Mouse (Mus musculus): ENCODE data around the gene Eif2ak3. TPM values are rescaled to one million over a fixed set of nuclear protein-coding genes. Genes with fewer than 3 reads are reported as not detected.
A peak's percentile ranks its signal among the peaks of the same experiment; 100 is the strongest.

Gene Eif2ak3
- polyA plus RNA-seq, 1 experiment: 25.9 TPM

DNA sequence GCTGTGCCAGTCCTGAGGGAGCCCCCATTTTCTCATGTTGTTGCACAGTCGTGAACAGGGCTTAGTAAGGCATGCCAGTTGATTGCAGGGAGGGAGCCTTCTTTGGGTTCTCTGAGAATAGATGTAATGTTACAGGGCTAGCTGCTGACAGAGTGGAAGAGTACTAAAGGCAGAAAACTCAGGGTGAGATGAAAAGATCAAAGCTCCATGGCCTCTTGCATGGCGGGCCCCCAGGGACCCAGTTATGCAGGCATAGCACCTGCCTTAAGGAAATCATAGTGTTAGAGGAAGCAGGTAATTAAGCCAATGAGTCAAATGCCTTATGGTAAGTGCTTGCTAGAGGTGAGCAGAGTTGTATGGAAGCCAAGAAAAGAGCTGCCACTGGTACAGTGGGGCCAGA is 14.9 kb upstream of the Eif2ak3 start:
- H3K36me3 ChIP-seq (ENCODE audit: control insufficient read depth, insufficient read depth, low read length): no peaks in the 10 kb centered on the region
- H3K27me3 ChIP-seq (ENCODE audit: control insufficient read depth, insufficient read depth, low read length): no peaks in the 10 kb centered on the region
- WGBS: 45% methylated on average over 2 of the region's 2 CpGs
- H3K4me1 ChIP-seq (replicated peaks; ENCODE audit: control insufficient read depth, insufficient read depth, low read length): peaks cover 29% of the 10 kb centered on the region
- no peak overlapping the region for H3K4me3 ChIP-seq (ENCODE audit: control insufficient read depth, insufficient read depth, low read length)
- no peak for DNase-seq
- peak overlapping the region; percentile 11; the same call in 1 of the 2 replicates for H3K27ac ChIP-seq (ENCODE audit: control insufficient read depth, insufficient read depth, low read length)
- TF ChIP-seq POLR2A (IDR thresholded peaks at IDR 0.05; ENCODE audit: control insufficient read depth, extremely low read depth, insufficient read depth, low read length, poor library complexity) (no peak), CTCF (IDR thresholded peaks at IDR 0.05; ENCODE audit: borderline replicate concordance, control insufficient read depth, extremely low read depth, insufficient read depth, low read length, poor library complexity) (no peak)

GRCm38 (mm10) chr6:70830552-70830951 is 13.8 kb upstream of the Eif2ak3 start:
- 47% methylated on average over 3 of the region's 3 CpGs for WGBS
- H3K27ac ChIP-seq (ENCODE audit: control insufficient read depth, insufficient read depth, low read length): peak overlapping the region; percentile 19; the same call in 1 of the 2 replicates
- H3K4me1 ChIP-seq (replicated peaks; ENCODE audit: control insufficient read depth, insufficient read depth, low read length): peaks cover 27% of the 10 kb centered on the region
- no peaks in the 10 kb centered on the region for H3K36me3 ChIP-seq (ENCODE audit: control insufficient read depth, insufficient read depth, low read length)
- H3K27me3 ChIP-seq (ENCODE audit: control insufficient read depth, insufficient read depth, low read length): no peaks in the 10 kb centered on the region
- no peak overlapping the region for H3K4me3 ChIP-seq (ENCODE audit: control insufficient read depth, insufficient read depth, low read length)
- TF ChIP-seq CTCF (IDR thresholded peaks at IDR 0.05; ENCODE audit: borderline replicate concordance, control insufficient read depth, extremely low read depth, insufficient read depth, low read length, poor library complexity): no peak
- no peak for TF ChIP-seq POLR2A (IDR thresholded peaks at IDR 0.05; ENCODE audit: control insufficient read depth, extremely low read depth, insufficient read depth, low read length, poor library complexity)
- no peak for DNase-seq

GRCm38 (mm10) chr6:70831179-70831839 is 13.0 kb upstream of the Eif2ak3 start:
- H3K36me3 ChIP-seq (ENCODE audit: control insufficient read depth, insufficient read depth, low read length): no peaks in the 10 kb centered on the region
- no peaks in the 10 kb centered on the region for H3K27me3 ChIP-seq (ENCODE audit: control insufficient read depth, insufficient read depth, low read length)
- TF ChIP-seq POLR2A (IDR thresholded peaks at IDR 0.05; ENCODE audit: control insufficient read depth, extremely low read depth, insufficient read depth, low read length, poor library complexity): no peak
- TF ChIP-seq CTCF (IDR thresholded peaks at IDR 0.05; ENCODE audit: borderline replicate concordance, control insufficient read depth, extremely low read depth, insufficient read depth, low read length, poor library complexity): no peak
- no peak for DNase-seq
- peaks cover 24% of the 10 kb centered on the region for H3K4me1 ChIP-seq (replicated peaks; ENCODE audit: control insufficient read depth, insufficient read depth, low read length)
- H3K4me3 ChIP-seq (ENCODE audit: control insufficient read depth, insufficient read depth, low read length): no peak overlapping the region
- WGBS: 44% methylated on average over 10 of the region's 10 CpGs
- H3K27ac ChIP-seq (ENCODE audit: control insufficient read depth, insufficient read depth, low read length): no peak overlapping the region

DNA sequence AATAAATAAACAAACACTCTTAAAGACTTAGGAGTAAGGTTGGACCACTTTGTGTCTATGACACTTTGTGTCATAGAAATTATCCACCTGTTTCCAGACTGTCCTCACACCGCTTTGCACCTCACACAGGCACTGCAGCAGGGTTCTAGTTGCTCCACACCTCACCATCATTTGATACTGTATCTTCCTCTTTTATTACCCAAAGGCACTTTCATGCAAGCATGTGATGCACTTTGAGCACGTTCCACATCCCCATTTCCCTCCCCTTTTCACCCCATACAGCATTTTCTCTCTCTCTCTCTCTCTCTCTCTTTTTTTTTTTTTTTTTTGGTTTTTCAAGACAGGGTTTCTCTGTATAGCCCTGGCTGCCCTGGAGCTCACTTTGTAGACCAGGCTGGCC is 7.0 kb upstream of the Eif2ak3 start:
- H3K27ac ChIP-seq (ENCODE audit: control insufficient read depth, insufficient read depth, low read length): no peak overlapping the region
- WGBS: 62% methylated on average over 2 of the region's 2 CpGs

DNA sequence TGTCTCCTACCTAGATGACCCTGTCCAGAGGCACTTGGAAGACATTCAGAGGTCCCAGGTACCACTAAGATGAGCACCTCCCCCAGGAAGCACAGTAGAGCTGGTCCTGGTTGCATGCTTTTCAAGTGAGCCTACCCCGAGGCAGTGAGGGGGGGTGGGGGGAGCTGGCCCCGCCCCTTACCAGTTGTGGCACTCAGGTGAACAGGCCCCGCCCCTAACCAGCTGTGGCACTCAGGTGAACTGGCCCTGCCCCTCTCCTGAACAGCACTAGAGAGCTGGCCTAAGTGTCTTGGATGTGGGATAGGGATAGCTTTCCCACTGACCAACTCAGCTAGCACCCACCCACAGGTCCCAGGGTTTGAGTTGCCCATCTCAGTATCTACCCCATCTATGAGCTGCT is 5.8 kb upstream of the Eif2ak3 start:
- DNase-seq: no peak
- 79% methylated on average over 3 of the region's 3 CpGs for WGBS
- H3K27ac ChIP-seq (ENCODE audit: control insufficient read depth, insufficient read depth, low read length): no peak overlapping the region

More for the DNA sequence above, 7.0 kb upstream of the Eif2ak3 start:
- Histone ChIP-seq H3K4me1 (replicated peaks; ENCODE audit: control insufficient read depth, insufficient read depth, low read length) (no peaks in the 10 kb centered on the region; the same call in 1 of the 2 replicates), H3K4me3 (ENCODE audit: control insufficient read depth, insufficient read depth, low read length) (no peak overlapping the region), H3K36me3 (ENCODE audit: control insufficient read depth, insufficient read depth, low read length) (no peaks in the 10 kb centered on the region), H3K27me3 (ENCODE audit: control insufficient read depth, insufficient read depth, low read length) (no peaks in the 10 kb centered on the region)
- TF ChIP-seq POLR2A (IDR thresholded peaks at IDR 0.05; ENCODE audit: control insufficient read depth, extremely low read depth, insufficient read depth, low read length, poor library complexity) (no peak), CTCF (IDR thresholded peaks at IDR 0.05; ENCODE audit: borderline replicate concordance, control insufficient read depth, extremely low read depth, insufficient read depth, low read length, poor library complexity) (no peak)
- DNase-seq: no peak

DNA sequence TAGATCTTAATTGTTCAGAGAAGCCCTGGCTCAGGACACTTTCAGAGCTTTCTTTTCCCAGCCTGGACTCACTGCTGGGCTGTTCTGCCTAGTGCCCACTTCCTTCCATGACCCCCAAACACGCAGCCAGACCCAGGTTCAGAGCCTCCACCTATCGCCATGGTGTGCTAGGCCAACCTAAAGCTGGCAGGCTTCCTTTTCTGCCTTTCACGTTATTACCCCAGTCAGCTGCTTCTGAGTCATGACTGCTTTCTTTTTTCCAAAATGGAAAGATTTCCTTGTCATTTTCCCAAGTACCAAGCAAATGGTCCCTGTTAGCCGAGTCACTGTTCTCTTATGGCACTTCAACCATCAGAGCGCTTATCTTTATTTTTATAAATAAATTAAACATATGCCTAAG is 4.0 kb upstream of the Eif2ak3 start:
- H3K27ac ChIP-seq (ENCODE audit: control insufficient read depth, insufficient read depth, low read length): no peak overlapping the region
- TF ChIP-seq POLR2A (IDR thresholded peaks at IDR 0.05; ENCODE audit: control insufficient read depth, extremely low read depth, insufficient read depth, low read length, poor library complexity): no peak
- TF ChIP-seq CTCF (IDR thresholded peaks at IDR 0.05; ENCODE audit: borderline replicate concordance, control insufficient read depth, extremely low read depth, insufficient read depth, low read length, poor library complexity): no peak
- peaks cover 2% of the 10 kb centered on the region for H3K4me1 ChIP-seq (replicated peaks; ENCODE audit: control insufficient read depth, insufficient read depth, low read length)
- H3K36me3 ChIP-seq (ENCODE audit: control insufficient read depth, insufficient read depth, low read length): no peaks in the 10 kb centered on the region
- 78% methylated on average over 5 of the region's 5 CpGs for WGBS
- H3K4me3 ChIP-seq (ENCODE audit: control insufficient read depth, insufficient read depth, low read length): no peak overlapping the region
- DNase-seq: no peak
- no peaks in the 10 kb centered on the region for H3K27me3 ChIP-seq (ENCODE audit: control insufficient read depth, insufficient read depth, low read length)

More for the DNA sequence above, 5.8 kb upstream of the Eif2ak3 start:
- no peak for TF ChIP-seq POLR2A (IDR thresholded peaks at IDR 0.05; ENCODE audit: control insufficient read depth, extremely low read depth, insufficient read depth, low read length, poor library complexity)
- TF ChIP-seq CTCF (IDR thresholded peaks at IDR 0.05; ENCODE audit: borderline replicate concordance, control insufficient read depth, extremely low read depth, insufficient read depth, low read length, poor library complexity): no peak
- H3K4me3 ChIP-seq (ENCODE audit: control insufficient read depth, insufficient read depth, low read length): no peak overlapping the region
- H3K36me3 ChIP-seq (ENCODE audit: control insufficient read depth, insufficient read depth, low read length): no peaks in the 10 kb centered on the region
- peaks cover under 1% of the 10 kb centered on the region; the same call in 1 of the 2 replicates for H3K4me1 ChIP-seq (replicated peaks; ENCODE audit: control insufficient read depth, insufficient read depth, low read length)
- no peaks in the 10 kb centered on the region for H3K27me3 ChIP-seq (ENCODE audit: control insufficient read depth, insufficient read depth, low read length)

Measured in thymus, adult 2 months (tissue).